Mouse (Mus musculus) limb, embryonic 12.5 days (tissue): Measurements from ENCODE around the gene Prg3. TPM values are rescaled to one million over a fixed set of nuclear protein-coding genes. Genes with fewer than 3 reads are reported as not detected.

Source experiments
- ATAC-seq: fragments of 200-750 bp; cut with Nextera tagmentation; 2 replicates; pipeline ENCODE4 v1.8.0; 2017; ENCODE audit warnings: low read depth, moderate TSS enrichment; ENCODE audit not compliant: insufficient number of reproducible peaks, insufficient read depth, low FRiP score, low TSS enrichment
- H3K27ac ChIP-seq: fragments of 300-500 bp; sonication (generic); 2 replicates; pipeline ENCODE4 v1.5.1; 2016; ENCODE audit warnings: mild to moderate bottlenecking, moderate library complexity
- H3K27me3 ChIP-seq: fragments of 300-500 bp; sonication (generic); 2 replicates; pipeline ENCODE4 v1.6.1; 2016; ENCODE audit warnings: mild to moderate bottlenecking, moderate library complexity
- H3K36me3 ChIP-seq: fragments of 300-500 bp; sonication (generic); 2 replicates; pipeline ENCODE4 v1.6.1; 2016; ENCODE audit warnings: mild to moderate bottlenecking, moderate library complexity
- H3K4me1 ChIP-seq: fragments of 300-500 bp; sonication (generic); replicated peaks from 2 replicates; pipeline ENCODE4 v1.6.1; 2016
- H3K4me2 ChIP-seq: fragments of 300-500 bp; sonication (generic); 2 replicates; pipeline ENCODE4 v1.6.1; 2016; ENCODE audit warnings: mild to moderate bottlenecking, moderate library complexity
- H3K4me3 ChIP-seq: fragments of 300-500 bp; sonication (generic); replicated peaks from 2 replicates; pipeline ENCODE4 v1.5.1; 2016; ENCODE audit warnings: mild to moderate bottlenecking
- H3K9ac ChIP-seq: fragments of 300-500 bp; sonication (generic); replicated peaks from 2 replicates; pipeline ENCODE4 v1.6.1; 2016; ENCODE audit warnings: mild to moderate bottlenecking, moderate library complexity
- H3K9me3 ChIP-seq: fragments of 300-500 bp; sonication (generic); 2 replicates; pipeline ENCODE4 v1.6.1; 2016; ENCODE audit warnings: mild to moderate bottlenecking, moderate library complexity
- WGBS: fragments of 180-500 bp; shearing (Covaris S2); methylation state at CpG from one replicate; pipeline ENCODE4 v1.1.7; 2016; 5-methylcytosine and 5-hydroxymethylcytosine counted together
- polyA plus RNA-seq: library from polyadenylated mRNA; unstranded; fragments of >200 nt; fragmentation: Nextera tagmentation; extraction: Ambion mirVana; gene quantifications from 2 replicates; pipeline ENCODE4 v1.2.1, GENCODE M21; 2016

Gene Prg3
- polyA plus RNA-seq, 1 experiment from 2014 or later, result not detected

- Histone ChIP-seq H3K4me3 (no peak overlapping the region), H3K9ac (no peak overlapping the region), H3K27ac (no peak overlapping the region), H3K4me1 (peaks cover 12% of the 10 kb centered on the region), H3K27me3 (no peaks in the 10 kb centered on the region), H3K4me2 (no peak overlapping the region), H3K36me3 (no peaks in the 10 kb centered on the region), H3K9me3 (no peaks in the 10 kb centered on the region)
- WGBS, result 27% methylated on average over 3 of the region's 3 CpGs
- no peak for ATAC-seq
Measured at GRCm38 (mm10) chr2:85014588-85014982, 26.6 kb downstream of the Prg3 start.

- H3K27me3 ChIP-seq, result no peaks in the 10 kb centered on the region
- H3K4me3 ChIP-seq, result no peak overlapping the region
- no peak overlapping the region for H3K27ac ChIP-seq
- no peaks in the 10 kb centered on the region for H3K9me3 ChIP-seq
- H3K9ac ChIP-seq, result no peak overlapping the region
- H3K4me2 ChIP-seq, result no peak overlapping the region
- WGBS, result 23% methylated on average over 4 of the region's 4 CpGs
- H3K4me1 ChIP-seq, result no peaks in the 10 kb centered on the region
- no peaks in the 10 kb centered on the region for H3K36me3 ChIP-seq
- 0 out of 2 replicates have a peak, but pooled peaks have one; percentile 38 for ATAC-seq
Measured at GRCm38 (mm10) chr2:85022043-85022442, 34.0 kb downstream of the Prg3 start.

GRCm38 (mm10) chr2:85026178-85026577, 38.2 kb downstream of the Prg3 start:
- Histone ChIP-seq H3K27me3 (no peaks in the 10 kb centered on the region), H3K4me1 (no peaks in the 10 kb centered on the region), H3K9me3 (no peaks in the 10 kb centered on the region), H3K36me3 (no peaks in the 10 kb centered on the region), H3K4me3 (no peak overlapping the region), H3K27ac (no peak overlapping the region), H3K9ac (no peak overlapping the region), H3K4me2 (no peak overlapping the region)
- WGBS, result 81% methylated on average over 3 of the region's 3 CpGs
- no peak for ATAC-seq

- Histone ChIP-seq H3K4me1 (no peaks in the 10 kb centered on the region), H3K27ac (no peak overlapping the region), H3K9me3 (no peaks in the 10 kb centered on the region), H3K27me3 (no peaks in the 10 kb centered on the region), H3K4me3 (no peak overlapping the region), H3K4me2 (no peak overlapping the region), H3K9ac (no peak overlapping the region), H3K36me3 (no peaks in the 10 kb centered on the region)
- ATAC-seq, result no peak
- 71% methylated on average over 5 of the region's 5 CpGs for WGBS
Measured at GRCm38 (mm10) chr2:85027281-85027680, 39.3 kb downstream of the Prg3 start.

GRCm38 (mm10) chr2:85029897-85030296, 41.9 kb downstream of the Prg3 start:
- H3K9me3 ChIP-seq, result no peaks in the 10 kb centered on the region
- 26% methylated on average over 6 of the region's 6 CpGs for whole genome bisulfite sequencing

GRCm38 (mm10) chr2:85030989-85031388, 43.0 kb downstream of the Prg3 start:
- Histone ChIP-seq H3K9ac (0 out of 2 replicates have a peak overlapping the region, but pooled peaks have one; percentile 12), H3K36me3 (no peaks in the 10 kb centered on the region), H3K9me3 (no peaks in the 10 kb centered on the region), H3K27ac (no peak overlapping the region), H3K4me1 (peaks cover 1% of the 10 kb centered on the region; the same call in 1 of the 2 replicates), H3K4me2 (no peak overlapping the region), H3K4me3 (no peak overlapping the region), H3K27me3 (no peaks in the 10 kb centered on the region)
- ATAC-seq, result no peak
- 67% methylated on average over 6 of the region's 6 CpGs for WGBS

More at GRCm38 (mm10) chr2:85029897-85030296, 41.9 kb downstream of the Prg3 start:
- no peak overlapping the region for H3K27ac ChIP-seq
- no peaks in the 10 kb centered on the region for H3K4me1 ChIP-seq
- no peaks in the 10 kb centered on the region for H3K27me3 ChIP-seq
- H3K4me3 ChIP-seq, result no peak overlapping the region
- ATAC-seq, result no peak
- H3K36me3 ChIP-seq, result no peaks in the 10 kb centered on the region
- no peak overlapping the region for H3K4me2 ChIP-seq
- H3K9ac ChIP-seq, result no peak overlapping the region

- Histone ChIP-seq H3K9ac (no peak overlapping the region), H3K27ac (no peak overlapping the region), H3K4me3 (no peak overlapping the region), H3K9me3 (no peaks in the 10 kb centered on the region), H3K4me1 (peaks cover 10% of the 10 kb centered on the region), H3K4me2 (no peak overlapping the region), H3K27me3 (no peaks in the 10 kb centered on the region), H3K36me3 (no peaks in the 10 kb centered on the region)
- ATAC-seq, result no peak
- 74% methylated on average over 2 of the region's 2 CpGs for WGBS
Measured at GRCm38 (mm10) chr2:85033121-85033520, 45.1 kb downstream of the Prg3 start.

- no peak overlapping the region for H3K4me2 ChIP-seq
- no peak overlapping the region for H3K27ac ChIP-seq
- H3K27me3 ChIP-seq, result no peaks in the 10 kb centered on the region
- ATAC-seq, result no peak
- no peaks in the 10 kb centered on the region for H3K9me3 ChIP-seq
- H3K9ac ChIP-seq, result no peak overlapping the region
- no peak overlapping the region for H3K4me3 ChIP-seq
- WGBS, result 92% methylated on average over 7 of the region's 7 CpGs
- H3K36me3 ChIP-seq, result peaks cover 6% of the 10 kb centered on the region
- peaks cover 16% of the 10 kb centered on the region for H3K4me1 ChIP-seq
Measured at GRCm38 (mm10) chr2:85034169-85034568, 46.2 kb downstream of the Prg3 start.

GRCm38 (mm10) chr2:85036507-85037046, 48.6 kb downstream of the Prg3 start:
- H3K4me2 ChIP-seq, result peak overlapping the region; percentile 85
- ATAC-seq, result peak; percentile 23; the same call in 1 of the 2 replicates
- 9% methylated on average over 11 of the region's 11 CpGs for WGBS
- H3K36me3 ChIP-seq, result peaks cover 30% of the 10 kb centered on the region
- peak overlapping the region; percentile 89 for H3K9ac ChIP-seq
- H3K27ac ChIP-seq, result peak overlapping the region; percentile 92
- H3K27me3 ChIP-seq, result no peaks in the 10 kb centered on the region
- peak overlapping the region; percentile 80 for H3K4me3 ChIP-seq
- H3K9me3 ChIP-seq, result no peaks in the 10 kb centered on the region
- peaks cover 16% of the 10 kb centered on the region for H3K4me1 ChIP-seq

- Histone ChIP-seq H3K4me2 (peak within 1 kb of the TSS; percentile 85), H3K9me3 (no peaks in the 10 kb centered on the region), H3K4me3 (peak within 1 kb of the TSS; percentile 80), H3K9ac (peak within 1 kb of the TSS; percentile 89), H3K27me3 (no peaks in the 10 kb centered on the region), H3K27ac (peak within 1 kb of the TSS; percentile 92), H3K4me1 (peaks cover 16% of the 10 kb centered on the region), H3K36me3 (peaks cover 38% of the 10 kb centered on the region)
- 1% methylated on average over 66 of the region's 66 CpGs for WGBS
- ATAC-seq, result peak; percentile 94
Measured at GRCm38 (mm10) chr2:85037047-85038026, 49.3 kb downstream of the Prg3 start, which contains the start of the genes Ssrp1 and P2rx3. TSS of gene Ssrp1 (plus strand) at chr2:85037234. TSS of gene P2rx3 (minus strand) at chr2:85037462.

GRCm38 (mm10) chr2:85038336-85038735, 50.3 kb downstream of the Prg3 start:
- Histone ChIP-seq H3K9me3 (no peaks in the 10 kb centered on the region), H3K4me1 (peaks cover 16% of the 10 kb centered on the region), H3K9ac (peak overlapping the region; percentile 89), H3K27me3 (no peaks in the 10 kb centered on the region), H3K4me2 (peak overlapping the region; percentile 85), H3K27ac (no peak overlapping the region), H3K36me3 (peaks cover 48% of the 10 kb centered on the region), H3K4me3 (peak overlapping the region; percentile 80)
- WGBS, result 88% methylated on average over 13 of the region's 13 CpGs
- ATAC-seq, result no peak
